ENCODE assay signal across 9 mouse cellular contexts in genomic region chr9:106269879-106270278, GRCm38 (mm10). TPM values are rescaled to one million over a fixed set of nuclear protein-coding genes. Genes with fewer than 3 reads are reported as not detected.
DNase-seq lines count a peak whose midpoint lies in the region; ATAC-seq lines count a peak whose summit lies in the region.
"Had no signal": no experiment of that assay in that cellular context is flagged by ENCODE, and none has a peak within 500 bp of the region (broad histone marks: within the 10 kb centered on the region; RNA-seq: fewer than 3 reads in every experiment).

No protein-coding gene starts in this region.

- H3K9me3 ChIP-seq in forebrain, embryonic 15.5 days, result no peaks in the 10 kb centered on the region

- peak; percentile 81 for ATAC-seq in forebrain, embryonic 15.5 days (replicated peaks)
- ATAC-seq in cerebellum, adult (ENCODE audit: insufficient number of reproducible peaks, low FRiP score, low TSS enrichment), result no peak

- H3K36me3 ChIP-seq in forebrain, embryonic 15.5 days, result no peaks in the 10 kb centered on the region

- no peak overlapping the region for H3K4me3 ChIP-seq in forebrain, embryonic 15.5 days

- no peak overlapping the region for H3K4me2 ChIP-seq in forebrain, embryonic 15.5 days (replicated peaks)
- H3K4me2 ChIP-seq: liver, embryonic 11.5 days had no signal

- peak overlapping the region; percentile 59 for H3K27ac ChIP-seq in forebrain, embryonic 15.5 days (replicated peaks)

- DNase-seq in 3T3-L1 (ENCODE audit: low read depth, low spot score) (peak; percentile 30), 416B (ENCODE audit: low read depth) (peak; percentile 56)
- peak; percentile 27 for DNase-seq in mesoderm, embryonic 11.5 days (ENCODE audit: low read depth, low spot score)
- DNase-seq in lung, postnatal 4 days, result no peak
- DNase-seq in heart, adult 8-10 months (ENCODE audit: low spot score), result no peak
- DNase-seq in layer of hippocampus, adult 9-10 months (ENCODE audit: low spot score), result no peak

- H3K27me3 ChIP-seq in forebrain, embryonic 15.5 days, result no peaks in the 10 kb centered on the region

- 11% methylated on average over 2 of the region's 2 CpGs for WGBS in forebrain, embryonic 15.5 days

- no peak overlapping the region for H3K9ac ChIP-seq in forebrain, embryonic 15.5 days (replicated peaks)

- peaks cover 11% of the 10 kb centered on the region for H3K4me1 ChIP-seq in forebrain, embryonic 15.5 days

RNA-seq across cellular contexts. Expression of gene Poc1a, which starts 11.0 kb away (rescaled TPM):
- polyA plus RNA-seq in forebrain, embryonic 15.5 days (2015; fragmentation: Nextera tagmentation; extraction: Ambion mirVana), result 13.1 and 13.4 TPM in 2 replicates
- 1 to 10 TPM; 3.2 to 4.9 (median 4.7) TPM for total RNA-seq in heart, adult 8-10 months (2022)

RNA-seq across cellular contexts. Expression of gene Alas1, which starts 21.4 kb away (rescaled TPM):
- 93.6 and 101 TPM in 2 replicates for polyA plus RNA-seq in forebrain, embryonic 15.5 days (2015; fragmentation: Nextera tagmentation; extraction: Ambion mirVana)
- 100 to 1,000 TPM; 335 to 477 (median 407) TPM for total RNA-seq in heart, adult 8-10 months (2022)

RNA-seq across cellular contexts. Expression of gene Tlr9, which starts 47.5 kb away (rescaled TPM):
- not detected in 2 replicates for polyA plus RNA-seq in forebrain, embryonic 15.5 days (2015; fragmentation: Nextera tagmentation; extraction: Ambion mirVana)
- under 1 TPM; 0.33 to 0.57 (median 0.42) TPM for total RNA-seq in heart, adult 8-10 months (2022)
- polyA plus RNA-seq: liver, embryonic 11.5 days had no signal

Comparison
In these comparisons a context has a peak if more than half of its experiments do, and no peak if none do; other contexts are left out.
1. DNase-seq: peak in 3T3-L1 (single experiment), 416B (single experiment) and mesoderm, embryonic 11.5 days (single experiment); none in lung, postnatal 4 days (0 of 2), heart, adult 8-10 months (single experiment) and layer of hippocampus, adult 9-10 months (single experiment).